Mouse (Mus musculus) cerebellum, adult 2 months (tissue): ENCODE measurements around the gene Nfat5. TPM values are rescaled to one million over a fixed set of nuclear protein-coding genes. Genes with fewer than 3 reads are reported as not detected.

Experiments
- DNase-seq, 2 experiments: peaks; one replicate each; pipeline ENCODE4 v3.0.0; 2021
- H3K27ac ChIP-seq: fragments of 200-500 bp; 2 replicates; pipeline ENCODE4 v1.5.1; 2012; ENCODE audit warnings: low read length, control low read depth, inconsistent platforms; ENCODE audit not compliant: insufficient read depth
- H3K27me3 ChIP-seq: fragments of 200-500 bp; 2 replicates; pipeline ENCODE4 v1.6.1; 2012; ENCODE audit warnings: inconsistent platforms, mild to moderate bottlenecking, low read length, moderate library complexity; ENCODE audit not compliant: control insufficient read depth, insufficient read depth
- H3K4me1 ChIP-seq: fragments of 200-500 bp; 2 replicates; pipeline ENCODE4 v1.6.1; 2011; ENCODE audit warnings: low read length; ENCODE audit not compliant: control insufficient read depth, insufficient read depth
- H3K4me3 ChIP-seq: fragments of 200-500 bp; replicated peaks from 2 replicates; pipeline ENCODE3; 2011; ENCODE audit warnings: mild to moderate bottlenecking, low read depth, low read length, control low read depth; ENCODE audit not compliant: insufficient read depth
- CTCF ChIP-seq: fragments of 200-500 bp; IDR thresholded peaks from 2 replicates; pipeline ENCODE4 v1.5.1; 2011; ENCODE audit warnings: low read depth, mild to moderate bottlenecking, control low read depth, low read length, moderate library complexity, borderline replicate concordance; ENCODE audit not compliant: insufficient read depth
- POLR2A ChIP-seq: fragments of 200-500 bp; IDR thresholded peaks from 2 replicates; pipeline ENCODE4 v1.6.1; 2011; ENCODE audit warnings: low read length, control low read depth, borderline replicate concordance; ENCODE audit not compliant: insufficient read depth
- whole genome bisulfite sequencing: fragments of 180-500 bp; shearing (Covaris S2); methylation state at CpG from one replicate; pipeline ENCODE4 v1.1.7; 2018; 5-methylcytosine and 5-hydroxymethylcytosine counted together
- polyA plus RNA-seq: library from polyadenylated mRNA; depleted of rRNA; stranded (reverse); fragments of >200 nt; gene quantifications from 2 replicates; pipeline ENCODE4 v1.2.3, GENCODE M21; 2012; rRNA removed

Nfat5 gene
- polyA plus RNA-seq = 37.5 and 41.1 TPM in 2 replicates

- under 1% methylated on average over 43 of the region's 49 CpGs for WGBS
Measured at GRCm38 (mm10) chr8:107292928-107293601, at the start of gene Nfat5. Nfat5 (plus strand) TSS chr8:107293470.

DNA sequence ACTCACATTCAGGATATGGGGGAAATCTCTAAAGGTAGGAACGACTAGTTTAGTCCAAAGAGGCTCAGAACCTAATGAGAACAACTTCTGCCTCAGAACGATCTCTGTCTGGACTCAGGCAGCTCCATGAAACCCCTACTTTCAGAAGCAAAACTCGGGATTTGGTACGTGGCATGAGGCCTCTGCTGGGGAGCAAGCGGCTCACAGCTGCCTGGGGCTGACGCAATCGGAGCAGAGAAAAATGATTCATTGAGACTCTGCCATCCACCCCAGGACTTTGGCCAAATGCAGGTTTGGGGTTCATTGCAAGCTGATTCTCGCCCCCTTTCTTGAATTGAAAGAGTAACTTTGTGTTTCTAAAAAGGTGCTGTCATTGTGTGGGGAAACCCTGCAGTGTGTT lies 49.1 kb upstream of the Nfat5 start:
- TF ChIP-seq POLR2A = no peak
- TF ChIP-seq CTCF = no peak
- no peak overlapping the region for H3K4me3 ChIP-seq
- 58% methylated on average over 8 of the region's 8 CpGs for WGBS
- DNase-seq = no peak
- no peak overlapping the region for H3K27ac ChIP-seq
- H3K27me3 ChIP-seq = no peaks in the 10 kb centered on the region
- no peaks in the 10 kb centered on the region for H3K4me1 ChIP-seq

More at GRCm38 (mm10) chr8:107292928-107293601, at the start of gene Nfat5:
- Histone ChIP-seq H3K4me1 (no peaks in the 10 kb centered on the region), H3K4me3 (peak within 1 kb of the TSS; percentile 85), H3K27me3 (no peaks in the 10 kb centered on the region), H3K27ac (peak within 1 kb of the TSS; percentile 82)
- TF ChIP-seq CTCF (no peak), POLR2A (peak; percentile 87)
- DNase-seq = peak; percentile 95 to 100

DNA sequence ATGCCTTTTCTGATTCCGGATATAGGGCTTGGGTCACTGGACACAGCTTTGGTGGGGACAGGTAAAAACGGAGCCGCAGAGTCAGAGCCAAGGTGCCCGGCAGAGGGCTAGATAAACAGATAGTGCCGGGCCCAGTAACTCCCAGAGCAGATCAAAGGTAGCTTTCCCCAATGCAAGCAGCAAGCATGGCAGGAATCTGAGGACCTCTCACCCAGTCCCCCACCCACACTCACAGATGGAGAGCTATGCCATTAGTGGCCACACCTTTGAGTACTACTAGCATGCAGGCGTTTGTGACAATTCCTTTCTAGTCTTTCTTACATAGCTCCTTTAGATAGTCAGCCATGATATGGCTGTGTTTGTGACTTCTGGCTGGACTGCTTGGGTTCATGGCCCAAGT lies 44.8 kb upstream of the Nfat5 start:
- no peaks in the 10 kb centered on the region for H3K4me1 ChIP-seq
- WGBS = 88% methylated on average over 6 of the region's 6 CpGs
- no peaks in the 10 kb centered on the region for H3K27me3 ChIP-seq
- H3K27ac ChIP-seq = no peak overlapping the region
- DNase-seq = no peak
- no peak overlapping the region for H3K4me3 ChIP-seq
- TF ChIP-seq CTCF (no peak), POLR2A (no peak)

- no peak for DNase-seq
- Histone ChIP-seq H3K4me3 (no peak overlapping the region), H3K4me1 (no peaks in the 10 kb centered on the region), H3K27me3 (no peaks in the 10 kb centered on the region), H3K27ac (no peak overlapping the region)
- TF ChIP-seq POLR2A = no peak
- no peak for TF ChIP-seq CTCF
- 73% methylated on average over 5 of the region's 5 CpGs for WGBS
Measured at GRCm38 (mm10) chr8:107251481-107252104, 41.7 kb upstream of the Nfat5 start.

- H3K4me3 ChIP-seq = no peak overlapping the region
- no peak overlapping the region for H3K27ac ChIP-seq
- no peaks in the 10 kb centered on the region for H3K4me1 ChIP-seq
- no peak for TF ChIP-seq CTCF
- no peak for TF ChIP-seq POLR2A
- WGBS = 70% methylated on average over 6 of the region's 6 CpGs
- no peaks in the 10 kb centered on the region for H3K27me3 ChIP-seq
- no peak for DNase-seq
Measured at GRCm38 (mm10) chr8:107253121-107253520, 40.1 kb upstream of the Nfat5 start.

- Histone ChIP-seq H3K4me3 (no peak overlapping the region), H3K27ac (no peak overlapping the region), H3K4me1 (no peaks in the 10 kb centered on the region), H3K27me3 (no peaks in the 10 kb centered on the region)
- no peak for TF ChIP-seq CTCF
- TF ChIP-seq POLR2A = no peak
- WGBS = 57% methylated on average over 3 of the region's 3 CpGs
- no peak for DNase-seq
Measured at GRCm38 (mm10) chr8:107254403-107254802, 38.9 kb upstream of the Nfat5 start.

DNA sequence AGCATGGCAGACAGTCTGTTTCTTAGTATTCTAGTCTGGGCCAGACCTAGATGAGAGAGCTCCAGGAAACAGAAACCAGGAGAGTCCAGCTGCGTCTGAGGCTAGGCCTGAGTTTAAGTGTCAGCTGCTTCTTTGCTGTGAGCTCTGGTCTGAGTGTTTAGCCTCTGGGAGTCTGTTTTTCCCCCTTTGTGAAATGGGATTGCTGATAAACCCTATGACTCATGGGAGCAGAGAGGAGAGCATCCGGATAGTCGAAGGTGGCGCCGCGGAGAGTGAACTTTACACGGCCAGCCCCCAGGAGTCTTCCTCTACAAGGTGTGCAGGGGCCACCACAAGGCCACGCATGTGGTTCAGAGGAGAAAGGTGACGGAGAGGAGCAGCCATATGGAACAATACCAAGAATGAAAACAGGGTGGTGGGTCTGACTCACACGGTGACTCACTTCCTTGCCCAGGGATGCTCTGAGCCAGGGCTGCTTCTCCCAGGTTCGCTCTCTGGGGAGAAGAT lies 38.3 kb upstream of the Nfat5 start:
- Histone ChIP-seq H3K4me3 (no peak overlapping the region), H3K4me1 (no peaks in the 10 kb centered on the region), H3K27ac (no peak overlapping the region), H3K27me3 (no peaks in the 10 kb centered on the region)
- WGBS = 78% methylated on average over 11 of the region's 11 CpGs
- DNase-seq = no peak
- TF ChIP-seq POLR2A (no peak), CTCF (no peak)

DNA sequence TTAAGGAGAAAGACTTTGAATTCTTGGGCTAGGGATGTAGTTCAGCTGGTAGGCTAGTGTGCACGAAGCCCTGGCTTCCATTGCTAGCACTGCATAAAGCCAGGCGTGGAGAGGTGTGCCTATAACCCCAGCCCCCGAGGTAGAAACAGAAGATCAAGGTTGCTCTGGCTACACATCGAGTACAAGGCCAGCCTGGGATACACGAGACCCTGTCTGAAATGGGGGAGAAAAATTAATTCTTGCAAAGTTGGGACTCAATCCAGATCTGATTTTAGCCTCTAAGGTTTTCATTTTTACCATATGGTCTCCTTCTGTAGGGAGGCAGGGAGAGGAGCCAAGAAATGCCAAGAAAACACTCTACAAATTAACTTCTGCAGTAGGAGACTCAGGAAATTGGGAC lies 36.0 kb upstream of the Nfat5 start:
- Histone ChIP-seq H3K4me1 (no peaks in the 10 kb centered on the region), H3K27ac (no peak overlapping the region), H3K4me3 (no peak overlapping the region), H3K27me3 (no peaks in the 10 kb centered on the region)
- 42% methylated on average over 5 of the region's 5 CpGs for WGBS
- DNase-seq = no peak
- no peak for TF ChIP-seq CTCF
- no peak for TF ChIP-seq POLR2A
